Mouse (Mus musculus) hindbrain, embryonic 11.5 days (tissue): ENCODE data around the gene Rras2. TPM values are rescaled to one million over a fixed set of nuclear protein-coding genes. Genes with fewer than 3 reads are reported as not detected.

Experiments
- ATAC-seq: fragments of 200-750 bp; cut with Nextera tagmentation; 2 replicates; pipeline ENCODE4 v1.8.0; 2017; ENCODE audit warnings: mild to moderate bottlenecking, moderate TSS enrichment, moderate library complexity; ENCODE audit not compliant: low FRiP score
- DNase-seq: peaks from one replicate; pipeline ENCODE4 v3.0.0-alpha.2; 2015; ENCODE audit warnings: low spot score
- H3K27ac ChIP-seq: fragments of 300-500 bp; sonication (generic); 2 replicates; pipeline ENCODE4 v1.5.1; 2014; ENCODE audit warnings: mild to moderate bottlenecking, low read depth, low read length
- H3K27me3 ChIP-seq: fragments of 300-500 bp; sonication (generic); 2 replicates; pipeline ENCODE4 v1.6.1; 2014; ENCODE audit warnings: mild to moderate bottlenecking, low read length, moderate library complexity, mixed read lengths; ENCODE audit not compliant: control insufficient read depth, insufficient read depth
- H3K36me3 ChIP-seq: fragments of 300-500 bp; sonication (generic); 2 replicates; pipeline ENCODE4 v1.6.1; 2014; ENCODE audit warnings: mild to moderate bottlenecking, low read length, moderate library complexity, mixed read lengths; ENCODE audit not compliant: control insufficient read depth, insufficient read depth
- H3K4me1 ChIP-seq: fragments of 300-500 bp; sonication (generic); replicated peaks from 2 replicates; pipeline ENCODE4 v1.6.1; 2014; ENCODE audit warnings: low read length, mixed read lengths; ENCODE audit not compliant: control insufficient read depth, insufficient read depth
- H3K4me2 ChIP-seq: fragments of 300-500 bp; sonication (generic); replicated peaks from 2 replicates; pipeline ENCODE4 v1.6.1; 2014; ENCODE audit warnings: mild to moderate bottlenecking, low read depth, low read length
- H3K4me3 ChIP-seq: fragments of 300-500 bp; sonication (generic); 2 replicates; pipeline ENCODE4 v1.5.1; 2014; ENCODE audit warnings: low read depth, low read length
- H3K9ac ChIP-seq: fragments of 300-500 bp; sonication (generic); 2 replicates; pipeline ENCODE4 v1.6.1; 2014; ENCODE audit warnings: low read depth, low read length
- H3K9me3 ChIP-seq: fragments of 300-500 bp; sonication (generic); 2 replicates; pipeline ENCODE4 v1.6.1; 2016; ENCODE audit warnings: low read length; ENCODE audit not compliant: control insufficient read depth
- WGBS: fragments of 180-500 bp; shearing (Covaris S2); extraction: QIAGEN DNeasy Blood & Tissue Kit; methylation state at CpG from one replicate; pipeline ENCODE4 v1.1.7; 2014; 5-methylcytosine and 5-hydroxymethylcytosine counted together
- polyA plus RNA-seq: library from polyadenylated mRNA; unstranded; fragments of >200 nt; fragmentation: Nextera tagmentation; extraction: Ambion mirVana; gene quantifications from 2 replicates; pipeline ENCODE4 v1.2.1, GENCODE M21; 2014

Gene Rras2
- polyA plus RNA-seq, 1 experiment from 2014 or later: 24.3 TPM

DNA sequence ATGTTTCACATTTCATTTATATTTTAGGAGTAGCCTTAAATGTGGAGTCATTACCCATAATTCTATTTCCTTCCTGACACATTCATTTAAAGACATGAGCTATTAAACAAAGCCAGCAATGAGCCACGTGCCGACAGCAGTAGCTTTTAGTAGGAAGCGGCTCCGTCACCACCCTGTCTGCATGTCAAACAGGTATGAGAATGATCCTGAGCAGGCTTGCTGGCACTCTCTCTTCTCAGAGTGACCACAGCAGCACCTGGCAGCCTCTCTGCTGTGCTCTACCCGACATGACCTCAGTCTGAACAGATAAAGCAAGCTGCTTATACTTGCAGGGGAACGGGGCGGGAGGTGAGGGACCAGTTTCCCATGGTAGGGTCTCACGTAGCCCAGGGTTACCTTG lies 54.0 kb downstream of the Rras2 start:
- Histone ChIP-seq H3K4me2 (no peak overlapping the region), H3K27ac (no peak overlapping the region), H3K9me3 (no peaks in the 10 kb centered on the region), H3K4me3 (no peak overlapping the region), H3K36me3 (no peaks in the 10 kb centered on the region), H3K9ac (no peak overlapping the region), H3K4me1 (no peaks in the 10 kb centered on the region), H3K27me3 (no peaks in the 10 kb centered on the region)
- DNase-seq (no peak), ATAC-seq (no peak)
- WGBS: 74% methylated on average over 8 of the region's 8 CpGs

DNA sequence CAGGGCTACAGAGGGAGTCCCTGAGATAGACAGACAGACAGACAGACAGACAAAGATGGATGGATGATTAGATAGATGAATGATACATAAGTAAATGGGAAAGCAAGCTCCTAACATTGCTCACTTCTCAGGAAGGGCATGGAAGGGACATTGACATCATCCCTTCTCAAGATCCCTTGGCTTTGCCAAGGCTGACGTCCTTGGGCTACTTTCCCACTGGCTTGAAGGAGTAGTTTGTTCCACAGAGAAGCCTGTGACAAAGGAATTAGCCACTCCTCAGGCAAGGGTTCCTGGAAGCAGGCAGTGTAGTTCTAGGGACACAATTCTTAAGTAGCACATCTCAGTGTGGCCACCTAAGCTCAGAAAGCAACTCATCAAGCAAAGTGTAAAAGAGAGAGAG lies 55.1 kb downstream of the Rras2 start:
- H3K27ac ChIP-seq: no peak overlapping the region
- H3K4me3 ChIP-seq: no peak overlapping the region
- no peaks in the 10 kb centered on the region for H3K9me3 ChIP-seq
- H3K9ac ChIP-seq: no peak overlapping the region
- no peak for ATAC-seq
- H3K4me2 ChIP-seq: no peak overlapping the region
- no peaks in the 10 kb centered on the region for H3K36me3 ChIP-seq
- H3K4me1 ChIP-seq: no peaks in the 10 kb centered on the region
- no peak for DNase-seq
- no peaks in the 10 kb centered on the region for H3K27me3 ChIP-seq
- 67% methylated on average over 1 of the region's 1 CpGs for WGBS

DNA sequence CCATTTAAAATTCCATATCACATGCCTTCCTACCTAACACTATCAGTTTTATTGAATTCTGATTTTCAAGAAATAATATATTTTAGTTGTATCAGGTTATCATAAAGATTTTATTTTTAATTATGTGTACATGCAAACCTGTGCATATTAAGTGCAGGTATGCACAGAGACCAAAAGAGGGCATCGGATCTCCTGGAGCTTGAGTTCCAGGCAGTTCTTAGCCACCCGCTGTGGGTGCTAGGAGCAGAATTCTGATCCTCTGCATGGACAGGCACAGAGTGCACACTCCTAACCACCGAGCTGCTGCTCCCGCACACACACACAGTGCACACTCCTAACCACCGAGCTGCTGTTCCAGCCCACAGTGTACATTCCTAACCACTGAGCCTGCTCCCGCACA lies 57.1 kb downstream of the Rras2 start:
- H3K9me3 ChIP-seq: no peaks in the 10 kb centered on the region
- DNase-seq: no peak
- H3K27me3 ChIP-seq: no peaks in the 10 kb centered on the region
- no peaks in the 10 kb centered on the region for H3K4me1 ChIP-seq
- H3K27ac ChIP-seq: no peak overlapping the region
- no peak for ATAC-seq
- WGBS: 98% methylated on average over 6 of the region's 6 CpGs
- H3K9ac ChIP-seq: no peak overlapping the region
- no peak overlapping the region for H3K4me3 ChIP-seq
- H3K36me3 ChIP-seq: no peaks in the 10 kb centered on the region
- H3K4me2 ChIP-seq: no peak overlapping the region

GRCm38 (mm10) chr7:114058927-114059441 lies 58.6 kb downstream of the Rras2 start:
- DNase-seq: no peak
- no peaks in the 10 kb centered on the region for H3K27me3 ChIP-seq
- WGBS: 91% methylated on average over 6 of the region's 6 CpGs
- H3K27ac ChIP-seq: no peak overlapping the region
- no peaks in the 10 kb centered on the region for H3K9me3 ChIP-seq
- H3K4me3 ChIP-seq: no peak overlapping the region
- no peaks in the 10 kb centered on the region for H3K4me1 ChIP-seq
- H3K36me3 ChIP-seq: no peaks in the 10 kb centered on the region
- no peak overlapping the region for H3K9ac ChIP-seq
- H3K4me2 ChIP-seq: no peak overlapping the region
- ATAC-seq: no peak

DNA sequence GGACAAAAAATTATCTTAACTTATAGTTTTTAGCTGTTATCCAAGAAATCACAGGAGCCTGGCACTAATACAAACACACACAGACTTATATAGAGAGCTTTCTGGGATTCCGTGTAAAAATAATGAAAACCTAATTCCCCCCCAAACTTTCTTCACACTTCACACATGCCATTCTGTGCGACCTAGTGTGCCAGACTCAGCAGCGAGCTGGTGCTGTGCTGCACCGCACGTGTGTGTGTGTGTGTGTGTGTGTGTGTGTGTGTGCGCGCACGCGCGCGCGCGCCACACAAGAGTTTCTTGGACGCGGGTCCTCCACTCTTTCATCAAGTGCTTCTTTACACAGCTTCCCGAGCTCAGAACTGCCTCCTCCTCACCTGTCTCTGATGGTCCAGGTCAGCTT lies 59.4 kb downstream of the Rras2 start:
- no peaks in the 10 kb centered on the region for H3K9me3 ChIP-seq
- 96% methylated on average over 16 of the region's 16 CpGs for WGBS
- H3K9ac ChIP-seq: no peak overlapping the region
- H3K27me3 ChIP-seq: no peaks in the 10 kb centered on the region
- H3K4me2 ChIP-seq: no peak overlapping the region
- H3K4me1 ChIP-seq: no peaks in the 10 kb centered on the region
- H3K27ac ChIP-seq: no peak overlapping the region
- no peaks in the 10 kb centered on the region for H3K36me3 ChIP-seq
- no peak overlapping the region for H3K4me3 ChIP-seq
- ATAC-seq (no peak), DNase-seq (no peak)

GRCm38 (mm10) chr7:114053720-114054119 lies 63.9 kb downstream of the Rras2 start:
- H3K27me3 ChIP-seq: no peaks in the 10 kb centered on the region
- no peak for ATAC-seq
- no peak overlapping the region for H3K27ac ChIP-seq
- no peak overlapping the region for H3K9ac ChIP-seq
- DNase-seq: no peak
- H3K4me1 ChIP-seq: no peaks in the 10 kb centered on the region
- H3K36me3 ChIP-seq: no peaks in the 10 kb centered on the region
- 90% methylated on average over 4 of the region's 4 CpGs for WGBS
- H3K9me3 ChIP-seq: no peaks in the 10 kb centered on the region
- no peak overlapping the region for H3K4me2 ChIP-seq
- H3K4me3 ChIP-seq: no peak overlapping the region

DNA sequence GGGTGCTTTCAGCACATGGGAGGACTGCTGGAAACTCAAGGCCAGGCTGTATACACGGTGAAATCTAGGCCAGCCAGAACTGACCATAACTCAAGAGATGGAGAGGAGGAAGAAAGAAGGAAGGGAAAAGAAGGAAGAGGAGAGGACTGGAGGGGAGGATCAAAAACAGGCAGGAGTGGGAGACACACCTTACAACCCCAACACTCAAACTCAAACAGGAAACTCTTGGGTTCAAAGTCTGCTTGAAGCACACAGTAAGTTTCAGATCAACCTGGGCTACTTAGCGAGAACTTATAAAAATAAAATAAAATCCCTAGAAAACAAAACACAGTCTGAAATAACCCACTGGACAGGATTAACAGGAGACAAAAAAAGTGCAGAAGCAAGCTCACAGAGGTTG lies 71.8 kb downstream of the Rras2 start:
- ATAC-seq: no peak
- H3K4me3 ChIP-seq: no peak overlapping the region
- WGBS: 85% methylated on average over 2 of the region's 2 CpGs
- no peaks in the 10 kb centered on the region for H3K36me3 ChIP-seq
- no peaks in the 10 kb centered on the region for H3K4me1 ChIP-seq
- H3K27ac ChIP-seq: no peak overlapping the region
- no peak for DNase-seq
- H3K27me3 ChIP-seq: no peaks in the 10 kb centered on the region
- H3K9ac ChIP-seq: no peak overlapping the region
- H3K4me2 ChIP-seq: no peak overlapping the region
- H3K9me3 ChIP-seq: no peaks in the 10 kb centered on the region

- ATAC-seq: no peak
- no peak overlapping the region for H3K4me2 ChIP-seq
- WGBS: 84% methylated on average over 6 of the region's 6 CpGs
Observed at GRCm38 (mm10) chr7:114043929-114044549, 73.5 kb downstream of the Rras2 start.

More at GRCm38 (mm10) chr7:114043929-114044549, 73.5 kb downstream of the Rras2 start:
- Histone ChIP-seq H3K36me3 (no peaks in the 10 kb centered on the region), H3K4me1 (no peaks in the 10 kb centered on the region), H3K27ac (no peak overlapping the region), H3K27me3 (no peaks in the 10 kb centered on the region), H3K9ac (no peak overlapping the region), H3K9me3 (no peaks in the 10 kb centered on the region), H3K4me3 (no peak overlapping the region)
- DNase-seq: no peak
